Mouse (Mus musculus): ENCODE data around the gene Prkar2b.
"Not testable (repeated sequence)": the region's sequence is repeated elsewhere in the genome, so short reads cannot be mapped to it uniquely, and the experiment has no call there.

Prkar2b gene

DNA sequence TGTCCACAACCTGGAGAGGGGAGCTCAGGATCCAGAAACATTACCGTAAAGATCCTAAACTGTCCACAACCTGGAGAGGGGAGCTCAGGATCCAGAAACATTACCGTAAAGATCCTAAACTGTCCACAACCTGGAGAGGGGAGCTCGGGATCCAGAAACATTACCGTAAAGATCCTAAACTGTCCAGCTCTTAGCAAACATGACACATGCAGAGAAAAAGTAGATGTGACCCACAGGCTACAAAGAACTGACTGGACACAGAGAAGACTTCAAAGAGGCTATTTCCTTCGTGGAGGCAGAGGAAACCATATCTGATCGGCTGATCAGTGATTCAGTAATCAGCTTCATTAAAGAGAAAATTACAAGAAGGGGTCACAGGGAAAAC, 51.1 kb downstream of the Prkar2b start:
- DNase-seq (ENCODE audit: low spot score), result not testable (repeated sequence)

GRCm38 (mm10) chr12:32009267-32009984, 51.7 kb downstream of the Prkar2b start:
- no peak for DNase-seq (ENCODE audit: low spot score)

DNA sequence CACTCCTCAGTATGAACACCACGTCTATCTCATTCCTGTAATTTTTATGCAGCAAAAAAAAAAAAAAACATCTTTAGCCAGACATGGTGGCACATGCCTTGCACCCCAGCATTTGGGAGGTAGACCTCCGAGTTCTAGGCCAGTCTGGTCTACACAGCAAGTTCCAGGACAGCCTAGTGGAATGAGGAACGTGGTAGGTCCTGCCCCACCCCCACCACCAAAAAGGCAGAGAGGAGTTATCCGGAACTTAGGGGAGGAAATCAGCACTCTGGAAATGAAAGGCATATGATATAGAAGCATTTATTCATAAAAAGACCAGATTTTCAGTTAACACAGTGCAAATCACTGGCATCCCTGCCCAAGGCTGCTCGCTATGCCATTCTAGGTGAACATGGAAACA, 52.4 kb downstream of the Prkar2b start:
- no peak for DNase-seq (ENCODE audit: low spot score)

GRCm38 (mm10) chr12:32007646-32008045, 53.5 kb downstream of the Prkar2b start:
- DNase-seq (ENCODE audit: low spot score), result no peak

DNA sequence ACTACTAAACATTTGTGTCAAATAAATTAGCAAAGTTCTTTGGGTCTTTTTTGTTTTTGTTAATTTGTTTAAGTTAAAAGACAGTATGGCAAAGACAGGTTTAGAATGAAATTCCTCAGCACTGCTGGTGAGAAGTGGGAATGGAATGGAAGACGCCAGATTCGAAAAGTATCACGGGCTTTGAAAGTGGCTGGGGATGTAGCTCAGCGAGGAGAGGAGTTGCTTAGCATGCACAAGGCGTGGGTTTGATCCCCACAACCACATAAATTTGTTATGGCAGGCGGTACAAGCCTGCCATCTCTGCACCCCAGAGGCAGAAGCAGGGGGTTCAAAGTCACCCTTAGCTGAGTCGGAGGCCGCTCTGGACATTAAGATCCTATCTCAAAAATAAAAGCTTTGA, 54.1 kb downstream of the Prkar2b start:
- no peak for DNase-seq (ENCODE audit: low spot score)

- DNase-seq (ENCODE audit: low spot score), result no peak
Observed at GRCm38 (mm10) chr12:32006391-32006929, 54.6 kb downstream of the Prkar2b start.

- no peak for DNase-seq (ENCODE audit: low spot score)
Observed at GRCm38 (mm10) chr12:32000464-32000863, 60.6 kb downstream of the Prkar2b start.

DNA sequence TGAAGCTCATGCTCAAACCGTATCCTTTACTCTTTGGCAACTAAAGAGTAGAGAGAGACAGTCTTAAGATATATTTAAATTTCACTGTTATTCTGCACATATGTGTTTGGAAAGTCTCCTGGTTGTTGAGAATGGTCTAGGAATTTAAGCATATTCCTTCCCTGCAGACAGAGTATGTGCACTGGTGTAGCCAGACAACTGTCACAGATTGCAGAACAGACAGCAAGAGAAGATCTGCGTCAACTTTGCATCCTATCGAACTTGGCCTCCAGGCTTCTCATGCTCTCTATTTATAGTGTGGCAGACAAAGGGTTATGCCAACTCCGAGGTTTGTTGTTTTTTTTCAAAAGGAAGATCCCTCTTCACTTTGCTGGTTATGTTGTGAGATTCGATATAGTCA, 62.4 kb downstream of the Prkar2b start:
- no peak for DNase-seq (ENCODE audit: low spot score)

- no peak for DNase-seq (ENCODE audit: low spot score)
Observed at GRCm38 (mm10) chr12:31997328-31997878, 63.7 kb downstream of the Prkar2b start.

DNA sequence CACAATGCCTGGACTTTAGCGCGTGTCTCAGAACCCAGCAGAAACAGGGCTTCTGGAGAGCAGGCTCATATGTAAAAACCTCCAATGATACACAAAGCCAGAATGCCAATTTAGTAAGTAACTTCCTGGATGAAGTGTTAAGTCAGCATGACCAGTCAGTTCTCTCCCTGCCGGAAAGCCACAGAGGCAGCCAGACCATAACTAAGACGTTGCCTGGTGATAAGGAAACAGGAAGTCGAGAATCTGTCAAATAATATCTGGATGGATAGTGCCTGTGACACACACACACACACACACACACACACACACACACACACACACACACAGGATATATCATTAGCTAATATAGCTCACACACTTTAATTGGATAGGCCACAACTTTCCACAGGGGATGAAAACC, 64.2 kb downstream of the Prkar2b start:
- no peak for DNase-seq (ENCODE audit: low spot score)

- DNase-seq (ENCODE audit: low spot score), result no peak
Observed at GRCm38 (mm10) chr12:31990575-31990974, 70.5 kb downstream of the Prkar2b start.

GRCm38 (mm10) chr12:31989726-31990125, 71.4 kb downstream of the Prkar2b start:
- no peak for DNase-seq (ENCODE audit: low spot score)

GRCm38 (mm10) chr12:31986463-31986862, 74.6 kb downstream of the Prkar2b start:
- DNase-seq (ENCODE audit: low spot score), result no peak

DNA sequence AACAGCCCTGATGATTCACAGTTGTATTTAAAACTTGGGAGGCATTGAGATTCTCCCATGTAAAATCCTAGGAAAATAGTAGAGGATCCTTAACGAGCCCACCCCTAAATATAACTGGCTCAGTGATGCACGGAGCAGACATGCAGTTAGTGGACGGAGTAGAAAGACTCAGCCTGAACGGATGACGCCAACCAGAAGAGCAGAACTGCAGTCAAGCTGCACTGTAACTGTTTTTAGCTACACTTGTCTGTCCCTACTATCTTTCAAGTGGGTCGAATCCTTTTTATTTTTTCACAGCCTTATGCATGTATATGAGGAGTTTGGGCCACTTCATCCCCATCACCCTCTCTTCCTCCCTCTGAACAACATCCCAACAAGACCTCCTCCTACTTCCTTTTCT, 75.4 kb downstream of the Prkar2b start:
- DNase-seq (ENCODE audit: low spot score), result no peak

GRCm38 (mm10) chr12:31984664-31985063, 76.4 kb downstream of the Prkar2b start:
- DNase-seq (ENCODE audit: low spot score), result no peak

GRCm38 (mm10) chr12:31984206-31984605, 76.9 kb downstream of the Prkar2b start:
- DNase-seq (ENCODE audit: low spot score), result no peak

DNA sequence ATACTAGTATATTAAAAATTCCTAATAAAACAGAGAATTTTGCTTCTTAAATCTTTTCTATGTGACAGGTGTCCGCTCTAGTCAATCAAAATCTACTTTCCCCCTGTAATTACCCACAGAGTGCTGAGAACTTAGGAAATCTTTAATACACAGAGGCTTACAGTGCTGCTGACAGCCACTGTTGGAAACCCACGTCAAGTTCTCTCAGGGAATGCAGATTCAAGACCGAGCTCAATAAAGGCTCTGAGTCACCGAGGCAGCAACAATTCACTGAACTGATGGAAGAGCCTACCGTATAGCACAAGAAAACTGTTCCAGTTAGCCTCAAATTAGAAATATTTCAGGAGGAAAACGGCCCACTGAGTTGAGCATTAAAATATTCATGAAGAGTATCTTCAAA, 77.3 kb downstream of the Prkar2b start:
- DNase-seq (ENCODE audit: low spot score), result no peak

GRCm38 (mm10) chr12:31983238-31983637, 77.9 kb downstream of the Prkar2b start:
- no peak for DNase-seq (ENCODE audit: low spot score)

DNA sequence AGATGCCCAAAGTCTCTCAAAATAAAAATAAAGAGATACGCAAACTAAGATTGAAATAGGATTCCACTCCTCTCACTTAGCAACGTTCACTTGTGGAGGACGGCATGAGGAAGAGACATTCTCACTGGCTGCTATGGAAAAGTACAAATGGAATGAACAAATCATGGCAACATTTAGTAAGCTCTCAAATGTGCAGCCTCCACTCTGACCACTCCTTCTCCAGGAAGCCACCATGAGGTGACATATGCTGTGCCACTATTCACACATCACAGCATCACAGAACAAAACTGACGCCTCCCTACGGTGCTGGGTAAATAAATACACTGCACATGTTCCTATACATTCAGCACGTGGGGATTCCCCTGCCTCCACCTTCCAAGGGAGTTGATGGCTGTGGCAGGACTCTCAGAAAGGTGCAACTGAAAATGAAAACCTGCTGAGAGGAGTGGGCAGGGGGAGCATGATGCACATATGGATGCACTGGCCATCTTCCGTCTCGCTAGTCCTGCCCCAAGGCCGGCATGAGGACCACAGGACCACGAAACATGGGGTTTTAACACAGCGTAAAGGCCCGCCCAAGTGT, 83.4 kb downstream of the Prkar2b start:
- DNase-seq (ENCODE audit: low spot score), result no peak

DNA sequence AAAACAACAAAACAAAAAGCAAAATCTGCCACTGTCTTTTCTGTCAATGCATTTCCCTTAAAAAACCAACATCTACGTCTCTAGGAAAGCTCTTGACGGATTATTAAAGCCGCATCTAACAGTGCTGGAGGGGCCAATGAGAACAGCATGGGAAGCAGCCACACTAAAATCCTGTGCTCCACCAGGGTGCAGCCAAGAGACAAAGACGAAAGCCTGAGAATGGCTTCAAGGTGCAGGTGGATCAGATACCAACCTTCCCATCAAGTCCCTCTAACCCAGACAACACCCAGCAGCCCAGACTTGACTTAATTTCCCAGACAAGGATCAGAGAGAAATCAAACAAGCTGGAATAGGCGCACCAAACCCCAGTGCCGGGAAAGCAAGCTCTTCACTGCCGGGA, 84.6 kb downstream of the Prkar2b start:
- no peak for DNase-seq (ENCODE audit: low spot score)

GRCm38 (mm10) chr12:31973473-31974172, 87.5 kb downstream of the Prkar2b start:
- no peak for DNase-seq (ENCODE audit: low spot score)

DNA sequence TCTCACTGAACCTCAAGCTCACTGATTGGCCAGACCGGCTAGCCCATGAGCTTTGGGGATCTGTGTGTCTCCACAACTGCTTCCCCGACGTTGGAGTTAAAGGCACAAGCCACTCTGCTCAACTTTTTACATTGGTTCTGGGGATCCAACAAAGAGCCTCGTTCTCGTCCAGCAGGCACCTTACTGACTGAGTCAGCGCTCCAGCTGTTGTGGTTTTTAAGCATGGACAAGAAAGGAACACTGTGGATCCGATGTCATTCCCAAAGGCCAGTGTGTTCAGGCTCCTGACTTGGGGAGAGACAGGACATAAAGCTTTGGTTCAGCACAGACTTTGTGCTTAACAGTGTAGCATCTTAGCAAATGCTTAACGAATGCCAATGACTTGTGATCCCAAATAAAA, 89.5 kb downstream of the Prkar2b start:
- DNase-seq (ENCODE audit: low spot score), result no peak

GRCm38 (mm10) chr12:31969111-31969510, 92.0 kb downstream of the Prkar2b start:
- no peak for DNase-seq (ENCODE audit: low spot score)
